Mouse (Mus musculus): ENCODE measurements around the gene Mterf4. TPM values are rescaled to one million over a fixed set of nuclear protein-coding genes. Genes with fewer than 3 reads are reported as not detected.

The Mterf4 gene
- polyA plus RNA-seq, 1 experiment from 2014 or later = 27.9 TPM

Small RNAs within 50 kb of the gene (microRNA-seq; reads per million reads assigned to microRNA genes)
- gene Mir6345 = not detected
- gene Mir6901 = not detected
- not detected for gene Mir6902

Other genes with a start within 250 kb of the Mterf4 start
- gene Kif1a, start 204.0 kb downstream of the Mterf4 start, polyA plus RNA-seq (2016; fragmentation: Nextera tagmentation; extraction: Ambion mirVana) = 5.1 and 5.4 TPM in 2 replicates
- gene Agxt, start 170.7 kb downstream of the Mterf4 start, polyA plus RNA-seq (2016; fragmentation: Nextera tagmentation; extraction: Ambion mirVana) = 0.50 TPM in 1 of 2 replicates, not detected in the other
- gene 2310007B03Rik, start 145.0 kb downstream of the Mterf4 start, polyA plus RNA-seq (2016; fragmentation: Nextera tagmentation; extraction: Ambion mirVana) = 0.06 and 0.30 TPM in 2 replicates
- gene Crocc2, start 137.2 kb downstream of the Mterf4 start, polyA plus RNA-seq (2016; fragmentation: Nextera tagmentation; extraction: Ambion mirVana) = 0.14 and 0.30 TPM in 2 replicates
- gene Sned1, start 70.1 kb downstream of the Mterf4 start, polyA plus RNA-seq (2016; fragmentation: Nextera tagmentation; extraction: Ambion mirVana) = 3.0 and 5.5 TPM in 2 replicates
- gene Ppp1r7, start 36.9 kb upstream of the Mterf4 start, polyA plus RNA-seq (2016; fragmentation: Nextera tagmentation; extraction: Ambion mirVana) = 60.5 and 68.1 TPM in 2 replicates
- 11.9 and 15.0 TPM in 2 replicates for gene Pask, start 37.6 kb upstream of the Mterf4 start, polyA plus RNA-seq (2016; fragmentation: Nextera tagmentation; extraction: Ambion mirVana)
- 1.1 and 1.3 TPM in 2 replicates for gene Ano7, start 68.0 kb upstream of the Mterf4 start, polyA plus RNA-seq (2016; fragmentation: Nextera tagmentation; extraction: Ambion mirVana)
- gene Hdlbp, start 172.9 kb upstream of the Mterf4 start, polyA plus RNA-seq (2016; fragmentation: Nextera tagmentation; extraction: Ambion mirVana) = 141 and 168 TPM in 2 replicates
- 4.1 and 4.6 TPM in 2 replicates for gene Farp2, start 206.2 kb upstream of the Mterf4 start, polyA plus RNA-seq (2016; fragmentation: Nextera tagmentation; extraction: Ambion mirVana)